Mouse (Mus musculus) midbrain, embryonic 15.5 days (tissue): ENCODE measurements at regions not wholly inside any gene's neighbourhood (a gene's known extent, or its start where the extent isn't known, plus 50 kb on each side); places are given as distances from the start of the nearest gene placed in this dataset.

ENCODE experiments used
- ATAC-seq: fragments of 200-750 bp; cut with Nextera tagmentation; replicated peaks from 2 replicates; pipeline ENCODE4 v1.8.0; 2017; ENCODE audit warnings: moderate TSS enrichment
- H3K27ac ChIP-seq: fragments of 300-500 bp; sonication (generic); 2 replicates; pipeline ENCODE4 v1.5.1; 2015; ENCODE audit warnings: mild to moderate bottlenecking, inconsistent platforms
- H3K27me3 ChIP-seq: fragments of 300-500 bp; sonication (generic); replicated peaks from 2 replicates; pipeline ENCODE4 v1.6.1; 2015; ENCODE audit warnings: inconsistent platforms
- H3K36me3 ChIP-seq: fragments of 300-500 bp; sonication (generic); replicated peaks from 2 replicates; pipeline ENCODE4 v1.6.1; 2015; ENCODE audit warnings: inconsistent platforms
- H3K4me1 ChIP-seq: fragments of 300-500 bp; sonication (generic); 2 replicates; pipeline ENCODE4 v1.6.1; 2015; ENCODE audit warnings: inconsistent platforms
- H3K4me2 ChIP-seq: fragments of 300-500 bp; sonication (generic); 2 replicates; pipeline ENCODE4 v1.6.1; 2015; ENCODE audit warnings: inconsistent platforms, mild to moderate bottlenecking, moderate library complexity
- H3K4me3 ChIP-seq: fragments of 300-500 bp; sonication (generic); 2 replicates; pipeline ENCODE4 v1.5.1; 2015; ENCODE audit warnings: mild to moderate bottlenecking, inconsistent platforms
- H3K9ac ChIP-seq: fragments of 300-500 bp; sonication (generic); 2 replicates; pipeline ENCODE4 v1.6.1; 2015; ENCODE audit warnings: mild to moderate bottlenecking, inconsistent platforms
- H3K9me3 ChIP-seq: fragments of 300-500 bp; sonication (generic); 2 replicates; pipeline ENCODE4 v1.6.1; 2016; ENCODE audit warnings: inconsistent platforms
- WGBS: fragments of 180-500 bp; shearing (Covaris S2); methylation state at CpG from one replicate; pipeline ENCODE4 v1.1.7; 2015; ENCODE audit warnings: mixed read lengths; 5-methylcytosine and 5-hydroxymethylcytosine counted together

DNA sequence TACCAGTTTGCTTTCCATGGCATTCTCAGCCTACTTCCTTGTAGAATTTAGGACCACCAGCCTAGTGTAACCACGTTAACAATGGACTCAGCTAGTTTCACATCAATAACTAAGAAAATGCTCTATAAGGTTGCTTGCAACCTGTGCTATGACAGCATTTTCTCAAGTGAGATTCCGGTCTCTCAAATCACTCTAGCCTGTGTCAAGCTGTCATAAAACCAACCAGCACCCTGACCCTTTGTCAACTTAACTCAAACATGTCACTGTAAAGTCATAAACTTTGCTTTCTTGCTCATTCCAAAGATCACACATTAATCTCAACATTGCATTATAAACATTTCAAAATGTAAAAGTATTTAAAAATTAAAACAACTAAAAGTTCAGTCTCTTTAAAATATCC, 337.8 kb downstream of the Plod2 start:
- H3K27me3 ChIP-seq: no peaks in the 10 kb centered on the region
- H3K27ac ChIP-seq: no peak overlapping the region
- no peaks in the 10 kb centered on the region for H3K36me3 ChIP-seq
- H3K9ac ChIP-seq: no peak overlapping the region
- WGBS: 88% methylated on average over 2 of the region's 2 CpGs
- no peak overlapping the region for H3K4me3 ChIP-seq
- H3K4me1 ChIP-seq: no peaks in the 10 kb centered on the region
- no peak for ATAC-seq
- no peak overlapping the region for H3K4me2 ChIP-seq
- no peaks in the 10 kb centered on the region for H3K9me3 ChIP-seq

DNA sequence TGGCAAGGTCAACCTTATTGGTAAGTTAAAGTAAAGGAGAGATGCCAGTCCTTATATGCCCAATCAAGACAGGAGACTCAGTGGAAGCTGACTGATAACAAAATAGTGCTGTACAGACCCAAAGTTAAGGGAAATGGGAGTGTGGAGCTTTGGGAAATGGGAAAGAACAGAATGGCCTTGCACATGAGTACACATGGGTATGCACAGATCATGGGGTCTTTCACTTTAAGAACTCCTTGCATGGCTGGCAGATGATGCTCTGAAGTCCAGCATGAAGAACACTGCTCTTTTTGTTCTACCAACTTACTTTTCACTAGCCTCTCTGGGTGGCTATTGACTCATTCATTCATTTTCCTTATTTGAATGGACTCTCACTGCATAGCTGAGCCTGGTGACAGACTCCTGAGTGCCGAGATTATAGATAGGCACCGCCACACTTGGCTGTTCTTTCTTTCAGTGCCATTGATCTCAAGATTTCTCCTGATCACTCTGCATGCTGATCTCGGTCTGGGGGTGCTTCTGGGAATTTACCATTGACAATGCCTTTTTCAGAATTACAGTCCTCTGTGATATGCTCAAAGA, 340.3 kb downstream of the Plod2 start:
- H3K36me3 ChIP-seq: no peaks in the 10 kb centered on the region
- H3K4me1 ChIP-seq: no peaks in the 10 kb centered on the region
- no peaks in the 10 kb centered on the region for H3K27me3 ChIP-seq
- H3K9me3 ChIP-seq: no peaks in the 10 kb centered on the region
- no peak overlapping the region for H3K9ac ChIP-seq
- no peak overlapping the region for H3K4me3 ChIP-seq
- no peak overlapping the region for H3K4me2 ChIP-seq
- WGBS: 13% methylated on average over 3 of the region's 3 CpGs
- ATAC-seq: peak; percentile 81
- no peak overlapping the region; the same call in 1 of the 2 replicates for H3K27ac ChIP-seq

DNA sequence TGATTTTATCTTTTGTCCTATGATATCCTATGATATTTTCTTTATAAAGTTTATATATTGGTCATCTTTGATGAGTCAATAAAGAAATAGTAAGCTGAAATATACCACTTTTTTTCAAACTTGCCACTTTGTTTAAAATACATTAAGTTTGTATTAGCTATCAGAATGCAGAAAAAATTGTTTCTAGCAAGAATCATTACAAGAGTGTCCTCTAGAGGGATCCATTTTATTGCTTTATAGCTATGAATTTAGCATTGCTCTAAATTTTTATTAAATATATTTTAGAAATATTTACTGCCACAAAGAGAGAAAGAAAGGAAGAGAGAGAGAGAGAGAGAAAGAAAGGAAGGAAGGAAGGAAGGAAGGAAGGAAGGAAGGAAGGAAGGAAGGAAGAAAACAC, 348.0 kb downstream of the Plod2 start:
- H3K36me3 ChIP-seq: no peaks in the 10 kb centered on the region
- no peaks in the 10 kb centered on the region for H3K4me1 ChIP-seq
- H3K9ac ChIP-seq: no peak overlapping the region
- H3K27ac ChIP-seq: no peak overlapping the region
- H3K27me3 ChIP-seq: no peaks in the 10 kb centered on the region
- ATAC-seq: no peak
- H3K4me3 ChIP-seq: no peak overlapping the region
- H3K4me2 ChIP-seq: no peak overlapping the region
- H3K9me3 ChIP-seq: no peaks in the 10 kb centered on the region

DNA sequence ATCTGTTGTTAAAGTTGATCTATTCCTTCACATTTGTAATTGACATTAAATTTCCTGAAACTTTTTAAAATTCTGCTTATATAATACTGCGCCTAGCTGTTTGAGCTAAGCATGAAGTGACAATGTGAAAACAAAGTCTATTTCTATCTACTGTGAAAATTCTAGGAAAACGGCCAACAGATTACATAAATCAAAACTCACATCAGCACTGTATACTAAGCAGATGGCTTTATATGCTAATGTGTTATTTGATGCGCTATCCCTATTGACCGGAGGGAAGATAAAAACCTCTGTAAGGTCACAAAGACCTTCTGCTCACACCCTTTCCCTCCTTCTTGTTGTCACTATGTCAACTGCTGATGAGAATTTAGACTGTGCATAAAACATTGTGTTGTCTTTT, 357.7 kb downstream of the Plod2 start:
- ATAC-seq: no peak
- WGBS: 62% methylated on average over 4 of the region's 4 CpGs
- Histone ChIP-seq H3K36me3 (no peaks in the 10 kb centered on the region), H3K4me3 (no peak overlapping the region), H3K9ac (no peak overlapping the region), H3K9me3 (no peaks in the 10 kb centered on the region), H3K27ac (no peak overlapping the region), H3K27me3 (no peaks in the 10 kb centered on the region), H3K4me2 (no peak overlapping the region), H3K4me1 (no peaks in the 10 kb centered on the region)

DNA sequence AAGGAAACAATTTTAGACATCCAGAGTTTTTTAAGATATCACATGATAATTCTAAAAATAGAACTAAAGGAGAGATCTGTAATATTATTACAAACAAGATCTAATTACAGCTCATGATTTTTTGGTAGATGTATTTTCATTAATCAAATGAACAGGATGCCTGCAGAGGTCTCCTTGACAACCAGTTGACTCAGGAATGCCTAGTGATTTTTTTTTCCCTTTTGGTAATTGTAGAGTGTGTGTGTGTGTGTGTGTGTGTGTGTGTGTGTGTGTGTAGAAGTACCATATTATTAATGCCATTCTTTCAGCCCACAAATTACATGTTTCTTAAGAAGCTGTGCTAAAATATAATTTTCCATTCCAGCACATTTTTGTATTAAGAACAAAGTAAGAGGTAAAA, 365.1 kb downstream of the Plod2 start:
- no peak overlapping the region for H3K4me2 ChIP-seq
- no peak overlapping the region for H3K9ac ChIP-seq
- ATAC-seq: no peak
- H3K9me3 ChIP-seq: no peaks in the 10 kb centered on the region
- no peak overlapping the region for H3K27ac ChIP-seq
- H3K4me1 ChIP-seq: no peaks in the 10 kb centered on the region
- H3K27me3 ChIP-seq: no peaks in the 10 kb centered on the region
- H3K4me3 ChIP-seq: no peak overlapping the region
- no peaks in the 10 kb centered on the region for H3K36me3 ChIP-seq

DNA sequence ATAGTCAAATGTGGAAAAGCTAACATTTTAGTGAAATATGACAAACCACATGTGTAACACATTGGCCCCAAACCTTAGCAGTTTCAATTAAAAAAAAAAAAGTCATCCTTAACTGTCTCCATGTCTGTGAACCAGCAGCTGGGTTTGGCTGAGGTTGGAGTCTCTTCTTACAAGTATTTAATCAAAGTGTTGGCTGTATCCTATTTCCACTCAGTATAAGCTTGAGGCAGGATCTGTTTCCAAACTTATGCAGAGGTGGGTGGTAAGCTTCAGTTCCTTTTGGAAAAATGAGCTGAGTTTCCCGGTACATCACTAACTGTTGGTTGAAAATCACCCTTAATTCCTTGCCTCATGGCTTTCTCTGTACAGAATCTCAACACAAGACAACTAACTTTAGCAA, 377.4 kb downstream of the Plod2 start:
- no peak overlapping the region for H3K9ac ChIP-seq
- H3K36me3 ChIP-seq: no peaks in the 10 kb centered on the region
- H3K27me3 ChIP-seq: no peaks in the 10 kb centered on the region
- H3K4me2 ChIP-seq: no peak overlapping the region
- H3K4me3 ChIP-seq: no peak overlapping the region
- H3K27ac ChIP-seq: no peak overlapping the region
- H3K9me3 ChIP-seq: no peaks in the 10 kb centered on the region
- ATAC-seq: no peak
- 96% methylated on average over 1 of the region's 1 CpGs for WGBS
- no peaks in the 10 kb centered on the region for H3K4me1 ChIP-seq

DNA sequence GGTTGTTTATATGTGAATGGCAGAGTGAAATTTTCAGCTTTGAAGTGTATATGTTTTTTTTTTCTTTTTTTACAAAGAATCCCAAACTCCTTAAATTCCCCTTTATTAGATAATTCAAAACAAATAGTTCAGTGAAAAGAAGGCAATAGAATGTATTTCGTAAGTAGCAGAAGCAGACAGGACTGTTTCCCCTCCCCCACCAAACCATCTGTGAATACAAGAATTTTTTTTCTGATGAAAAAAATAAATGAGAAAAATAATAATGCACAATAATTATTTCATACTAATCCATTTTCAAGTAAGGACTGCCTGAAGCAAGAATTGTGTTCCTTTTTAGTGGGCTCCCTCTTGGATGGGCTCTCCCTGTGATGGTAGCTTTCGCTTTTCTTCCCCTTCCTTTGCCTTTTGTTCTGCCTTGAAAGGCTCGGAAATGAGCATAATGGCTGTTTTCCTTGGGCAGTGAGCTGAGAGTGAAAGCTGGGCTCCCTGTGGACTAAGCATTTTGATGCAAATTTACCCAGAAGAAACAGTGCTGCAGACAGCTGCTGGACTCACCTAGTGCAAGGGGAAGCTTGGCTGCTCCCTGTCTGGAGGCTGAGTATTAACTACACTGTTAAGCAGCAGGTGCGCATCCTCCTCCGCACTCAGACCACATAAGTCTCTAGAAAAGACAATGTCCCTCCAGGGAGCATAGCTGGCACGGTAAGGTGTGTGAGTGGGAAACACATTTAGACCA, 388.4 kb downstream of the Plod2 start:
- Histone ChIP-seq H3K4me3 (peak overlapping the region; percentile 13), H3K27ac (peak overlapping the region; percentile 75), H3K4me1 (peaks cover 15% of the 10 kb centered on the region), H3K9me3 (peaks cover 10% of the 10 kb centered on the region; the same call in 1 of the 2 replicates), H3K27me3 (no peaks in the 10 kb centered on the region), H3K36me3 (no peaks in the 10 kb centered on the region), H3K9ac (peak overlapping the region; percentile 4; the same call in 1 of the 2 replicates), H3K4me2 (peak overlapping the region; percentile 48)
- 4% methylated on average over 6 of the region's 6 CpGs for WGBS
- peak; percentile 96 for ATAC-seq

DNA sequence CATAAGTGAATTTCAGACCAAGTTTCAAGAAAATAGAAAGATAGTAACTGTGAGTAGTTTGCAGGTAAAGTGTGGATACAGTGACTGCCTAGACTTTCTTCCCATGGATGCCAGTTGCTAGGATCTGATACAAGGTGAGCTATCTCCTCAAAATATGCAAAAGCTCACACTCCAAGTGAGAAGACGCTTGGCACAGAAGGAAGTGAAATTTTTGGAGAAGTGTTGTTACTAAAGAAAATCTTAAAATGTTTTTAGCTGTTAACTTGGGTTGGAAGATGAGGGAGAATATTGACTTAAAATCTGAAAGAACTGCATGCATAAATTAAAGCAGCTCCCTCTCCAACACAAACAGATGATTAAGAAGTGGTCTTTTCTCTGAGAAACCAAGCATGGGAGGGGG, 395.8 kb downstream of the Plod2 start:
- no peak for ATAC-seq
- Histone ChIP-seq H3K36me3 (no peaks in the 10 kb centered on the region), H3K4me1 (no peaks in the 10 kb centered on the region), H3K9ac (no peak overlapping the region), H3K27ac (no peak overlapping the region), H3K9me3 (peaks cover 13% of the 10 kb centered on the region; the same call in 1 of the 2 replicates), H3K4me3 (no peak overlapping the region), H3K27me3 (no peaks in the 10 kb centered on the region), H3K4me2 (no peak overlapping the region)
- WGBS: 94% methylated on average over 1 of the region's 1 CpGs

DNA sequence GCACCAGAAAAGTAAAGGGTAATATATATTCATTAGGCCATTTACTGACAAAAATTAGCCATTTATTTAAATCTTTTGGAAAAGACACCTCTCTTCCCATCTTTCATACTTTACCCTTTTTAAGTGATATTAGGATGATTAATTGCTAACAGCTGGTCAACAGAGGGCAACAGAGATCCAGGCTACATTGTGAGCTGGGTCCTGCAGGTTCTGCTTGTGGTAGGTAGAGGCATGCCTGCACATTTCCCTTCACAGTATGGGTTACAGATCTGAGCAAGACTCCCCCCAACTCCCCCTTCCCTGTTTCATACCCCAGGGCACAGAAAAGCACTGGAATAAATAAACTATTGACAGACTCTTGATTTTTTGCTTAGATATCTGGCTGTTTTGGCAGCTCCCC, 408.1 kb downstream of the Plod2 start:
- H3K4me1 ChIP-seq: no peaks in the 10 kb centered on the region
- ATAC-seq: peak; percentile 75; the same call in 1 of the 2 replicates
- H3K36me3 ChIP-seq: no peaks in the 10 kb centered on the region
- H3K27me3 ChIP-seq: no peaks in the 10 kb centered on the region
- H3K9me3 ChIP-seq: no peaks in the 10 kb centered on the region
- no peak overlapping the region for H3K9ac ChIP-seq
- H3K4me3 ChIP-seq: no peak overlapping the region
- H3K27ac ChIP-seq: no peak overlapping the region
- H3K4me2 ChIP-seq: no peak overlapping the region

DNA sequence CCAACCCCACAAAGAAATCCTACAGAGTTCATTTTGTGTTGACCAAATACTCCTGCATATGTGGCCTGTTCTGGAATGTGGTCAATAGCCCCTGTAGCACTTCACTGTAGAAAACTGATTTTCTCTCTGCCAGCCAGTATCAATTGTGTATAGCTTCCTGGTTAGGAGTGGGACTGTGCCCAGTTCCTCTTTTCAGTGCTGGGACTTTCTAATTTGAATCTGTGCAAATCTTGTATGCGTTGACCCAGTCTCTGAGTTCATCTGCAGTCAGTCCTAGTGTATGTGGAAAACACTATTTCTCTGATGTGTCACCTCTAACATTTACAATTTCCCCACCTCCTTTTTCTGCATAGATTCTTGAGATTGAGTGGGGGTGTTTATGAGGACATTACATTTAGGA, 421.3 kb downstream of the Plod2 start:
- no peak for ATAC-seq
- no peak overlapping the region for H3K9ac ChIP-seq

DNA sequence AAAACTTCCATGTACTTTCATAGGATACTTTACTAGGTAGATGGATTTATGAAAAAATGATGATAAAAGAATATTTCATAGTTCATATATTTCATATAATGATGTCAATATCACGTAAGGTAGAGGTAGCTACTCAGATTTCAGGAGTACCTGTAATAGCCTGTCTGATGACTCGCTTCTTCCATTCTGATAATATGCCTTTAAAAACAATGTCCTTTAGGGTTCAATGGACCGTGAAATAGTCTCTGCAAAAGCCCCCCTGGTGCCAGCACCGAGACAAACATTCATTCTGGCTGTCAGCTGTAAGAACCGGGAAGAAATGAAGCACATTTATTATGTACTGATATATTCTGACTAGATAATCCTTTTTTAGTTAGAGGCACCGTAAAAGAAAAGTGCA, 449.7 kb downstream of the Plod2 start:
- 23% methylated on average over 6 of the region's 6 CpGs for WGBS
- peaks cover 2% of the 10 kb centered on the region; the same call in 1 of the 2 replicates for H3K9me3 ChIP-seq

More for the DNA sequence above, 421.3 kb downstream of the Plod2 start:
- 89% methylated on average over 1 of the region's 1 CpGs for WGBS
- H3K9me3 ChIP-seq: no peaks in the 10 kb centered on the region
- H3K4me1 ChIP-seq: no peaks in the 10 kb centered on the region
- H3K4me2 ChIP-seq: no peak overlapping the region
- no peaks in the 10 kb centered on the region for H3K27me3 ChIP-seq
- H3K4me3 ChIP-seq: no peak overlapping the region
- H3K27ac ChIP-seq: no peak overlapping the region
- H3K36me3 ChIP-seq: no peaks in the 10 kb centered on the region

DNA sequence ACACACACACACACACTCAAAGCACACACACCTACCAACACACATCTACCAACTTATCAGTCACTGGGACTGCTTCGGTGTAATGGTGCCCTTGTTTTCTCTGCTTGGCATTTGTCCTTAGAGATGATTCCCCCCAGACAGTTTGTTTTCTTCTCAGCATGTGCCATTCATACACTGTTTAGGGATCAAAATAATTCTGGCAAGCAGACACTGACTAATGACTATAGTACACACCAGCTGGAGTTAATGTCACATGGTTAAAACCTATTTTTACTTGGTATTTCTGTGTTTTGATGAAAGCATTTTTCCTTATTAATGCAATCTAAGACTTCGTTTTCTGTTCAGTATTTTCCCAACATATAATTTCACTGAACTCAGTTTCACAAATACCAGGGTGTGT, 454.1 kb downstream of the Plod2 start:
- no peak for ATAC-seq
- Histone ChIP-seq H3K4me3 (no peak overlapping the region), H3K36me3 (no peaks in the 10 kb centered on the region), H3K9ac (no peak overlapping the region), H3K27ac (no peak overlapping the region), H3K9me3 (peaks cover 2% of the 10 kb centered on the region; the same call in 1 of the 2 replicates), H3K4me2 (no peak overlapping the region), H3K4me1 (no peaks in the 10 kb centered on the region), H3K27me3 (no peaks in the 10 kb centered on the region)
- 73% methylated on average over 2 of the region's 2 CpGs for WGBS

More for the DNA sequence above, 449.7 kb downstream of the Plod2 start:
- Histone ChIP-seq H3K27ac (no peak overlapping the region), H3K4me1 (no peaks in the 10 kb centered on the region), H3K9ac (no peak overlapping the region), H3K27me3 (no peaks in the 10 kb centered on the region), H3K4me3 (no peak overlapping the region), H3K4me2 (no peak overlapping the region), H3K36me3 (no peaks in the 10 kb centered on the region)
- ATAC-seq: 0 out of 2 replicates have a peak, but pooled peaks have one; percentile 11
